Mouse (Mus musculus): Measurements from ENCODE around the gene Uqcc1. TPM values are rescaled to one million over a fixed set of nuclear protein-coding genes. Genes with fewer than 3 reads are reported as not detected.

Gene Uqcc1
- total and polyA plus RNA-seq, 3 experiments, result 4.2 to 35.8 (median 29.9) TPM

GRCm38 (mm10) chr2:155805925-155806255 is 124.2 kb downstream of the Uqcc1 start:
- no peak for TF ChIP-seq CTCF (IDR thresholded peaks at IDR 0.05; ENCODE audit: low read depth, low read length)
- TF ChIP-seq GATA2 (IDR thresholded peaks at IDR 0.05; ENCODE audit: borderline replicate concordance, low read depth, low read length), result no peak
- TF ChIP-seq POLR2AphosphoS5 (IDR thresholded peaks at IDR 0.05; ENCODE audit: insufficient replicate concordance, low read depth, low read length), result no peak
- no peak for TF ChIP-seq GATA1 (IDR thresholded peaks at IDR 0.05; ENCODE audit: borderline replicate concordance, low read length)
- TF ChIP-seq TAL1 (conservative IDR thresholded peaks at IDR 0.05; ENCODE audit: low read depth, low read length), result no peak
- Histone ChIP-seq H3K36me3 (replicated peaks) (no peaks in the 10 kb centered on the region), H3K9me3 (replicated peaks) (no peaks in the 10 kb centered on the region), H3K27me3 (ENCODE audit: insufficient read depth, low read length) (peaks cover 61% of the 10 kb centered on the region), H3K4me3 (ENCODE audit: low read depth, low read length) (no peak overlapping the region), H3K4me1 (ENCODE audit: insufficient read depth, low read depth, low read length) (no peaks in the 10 kb centered on the region; the same call in 1 of the 2 replicates)
- ATAC-seq (ENCODE audit: extremely low read depth, insufficient number of reproducible peaks, low FRiP score, poor library complexity, severe bottlenecking) (no peak), DNase-seq (ENCODE audit: low spot score) (no peak)

GRCm38 (mm10) chr2:155805231-155805924 is 124.7 kb downstream of the Uqcc1 start:
- TF ChIP-seq GATA2 (IDR thresholded peaks at IDR 0.05; ENCODE audit: borderline replicate concordance, low read depth, low read length), result no peak
- TF ChIP-seq TAL1 (conservative IDR thresholded peaks at IDR 0.05; ENCODE audit: low read depth, low read length), result no peak
- TF ChIP-seq POLR2AphosphoS5 (IDR thresholded peaks at IDR 0.05; ENCODE audit: insufficient replicate concordance, low read depth, low read length), result no peak
- TF ChIP-seq GATA1 (IDR thresholded peaks at IDR 0.05; ENCODE audit: borderline replicate concordance, low read length), result no peak
- no peak for TF ChIP-seq CTCF (IDR thresholded peaks at IDR 0.05; ENCODE audit: low read depth, low read length)

GRCm38 (mm10) chr2:155804053-155804452 is 126.1 kb downstream of the Uqcc1 start:
- Histone ChIP-seq H3K9me3 (replicated peaks) (no peaks in the 10 kb centered on the region), H3K27me3 (ENCODE audit: insufficient read depth, low read length) (peaks cover 58% of the 10 kb centered on the region), H3K4me3 (ENCODE audit: low read depth, low read length) (no peak overlapping the region), H3K36me3 (replicated peaks) (no peaks in the 10 kb centered on the region), H3K4me1 (ENCODE audit: insufficient read depth, low read depth, low read length) (no peaks in the 10 kb centered on the region; the same call in 1 of the 2 replicates)
- TF ChIP-seq GATA1 (IDR thresholded peaks at IDR 0.05; ENCODE audit: borderline replicate concordance, low read length) (no peak), POLR2AphosphoS5 (IDR thresholded peaks at IDR 0.05; ENCODE audit: insufficient replicate concordance, low read depth, low read length) (no peak), GATA2 (IDR thresholded peaks at IDR 0.05; ENCODE audit: borderline replicate concordance, low read depth, low read length) (no peak), CTCF (IDR thresholded peaks at IDR 0.05; ENCODE audit: low read depth, low read length) (no peak), TAL1 (conservative IDR thresholded peaks at IDR 0.05; ENCODE audit: low read depth, low read length) (no peak)
- ATAC-seq (ENCODE audit: extremely low read depth, insufficient number of reproducible peaks, low FRiP score, poor library complexity, severe bottlenecking) (no peak), DNase-seq (ENCODE audit: low spot score) (no peak)

More at GRCm38 (mm10) chr2:155805231-155805924, 124.7 kb downstream of the Uqcc1 start:
- no peaks in the 10 kb centered on the region for H3K36me3 ChIP-seq (replicated peaks)
- ATAC-seq (ENCODE audit: extremely low read depth, insufficient number of reproducible peaks, low FRiP score, poor library complexity, severe bottlenecking) (no peak), DNase-seq (ENCODE audit: low spot score) (no peak)
- no peaks in the 10 kb centered on the region; the same call in 1 of the 2 replicates for H3K4me1 ChIP-seq (ENCODE audit: insufficient read depth, low read depth, low read length)
- no peak overlapping the region for H3K4me3 ChIP-seq (ENCODE audit: low read depth, low read length)
- peaks cover 59% of the 10 kb centered on the region for H3K27me3 ChIP-seq (ENCODE audit: insufficient read depth, low read length)
- H3K9me3 ChIP-seq (replicated peaks), result no peaks in the 10 kb centered on the region

GRCm38 (mm10) chr2:155802761-155803160 is 127.3 kb downstream of the Uqcc1 start:
- peaks cover 58% of the 10 kb centered on the region for H3K27me3 ChIP-seq (ENCODE audit: insufficient read depth, low read length)
- H3K36me3 ChIP-seq (replicated peaks), result no peaks in the 10 kb centered on the region
- H3K4me1 ChIP-seq (ENCODE audit: insufficient read depth, low read depth, low read length), result no peaks in the 10 kb centered on the region
- ATAC-seq (ENCODE audit: extremely low read depth, insufficient number of reproducible peaks, low FRiP score, poor library complexity, severe bottlenecking) (no peak), DNase-seq (ENCODE audit: low spot score) (no peak)
- H3K9me3 ChIP-seq (replicated peaks), result no peaks in the 10 kb centered on the region
- TF ChIP-seq GATA2 (IDR thresholded peaks at IDR 0.05; ENCODE audit: borderline replicate concordance, low read depth, low read length) (no peak), CTCF (IDR thresholded peaks at IDR 0.05; ENCODE audit: low read depth, low read length) (0 out of 2 replicates have a peak, but pooled peaks have one; percentile 17), TAL1 (conservative IDR thresholded peaks at IDR 0.05; ENCODE audit: low read depth, low read length) (no peak)
- no peak overlapping the region for H3K4me3 ChIP-seq (ENCODE audit: low read depth, low read length)

- ATAC-seq (ENCODE audit: extremely low read depth, insufficient number of reproducible peaks, low FRiP score, poor library complexity, severe bottlenecking), result no peak
- Histone ChIP-seq H3K27me3 (ENCODE audit: insufficient read depth, low read length) (peaks cover 42% of the 10 kb centered on the region), H3K4me1 (ENCODE audit: insufficient read depth, low read depth, low read length) (no peaks in the 10 kb centered on the region), H3K4me3 (ENCODE audit: low read depth, low read length) (no peak overlapping the region), H3K36me3 (replicated peaks) (no peaks in the 10 kb centered on the region), H3K9me3 (replicated peaks) (no peaks in the 10 kb centered on the region)
- TF ChIP-seq TAL1 (conservative IDR thresholded peaks at IDR 0.05; ENCODE audit: low read depth, low read length), result no peak
- TF ChIP-seq GATA1 (IDR thresholded peaks at IDR 0.05; ENCODE audit: borderline replicate concordance, low read length), result no peak
- TF ChIP-seq POLR2AphosphoS5 (IDR thresholded peaks at IDR 0.05; ENCODE audit: insufficient replicate concordance, low read depth, low read length), result no peak
- no peak for TF ChIP-seq CTCF (IDR thresholded peaks at IDR 0.05; ENCODE audit: low read depth, low read length)
- no peak for TF ChIP-seq GATA2 (IDR thresholded peaks at IDR 0.05; ENCODE audit: borderline replicate concordance, low read depth, low read length)
- DNase-seq (ENCODE audit: low spot score), result no peak
These were observed 131.5 kb downstream of the Uqcc1 start for GRCm38 (mm10) chr2:155798613-155799012.

Other genes with a start within 250 kb of the Uqcc1 start
Only the 20 nearest of the 21 such genes appear.
- 104 and 110 TPM in 2 replicates for gene Trpc4ap, start 237.9 kb downstream of the Uqcc1 start, total RNA-seq (2014; fragmentation: Nextera tagmentation)
- gene Trpc4ap, start 237.9 kb downstream of the Uqcc1 start, total RNA-seq (2017), result 57.4 and 60.9 TPM in 2 replicates
- gene Trpc4ap, start 237.9 kb downstream of the Uqcc1 start, polyA plus RNA-seq (2012), result 80.5 and 82.2 TPM in 2 replicates
- gene Edem2, start 200.8 kb downstream of the Uqcc1 start, total RNA-seq (2014; fragmentation: Nextera tagmentation), result 36.9 and 42.3 TPM in 2 replicates
- 33.8 and 36.8 TPM in 2 replicates for gene Edem2, start 200.8 kb downstream of the Uqcc1 start, total RNA-seq (2017)
- 38.3 and 48.3 TPM in 2 replicates for gene Edem2, start 200.8 kb downstream of the Uqcc1 start, polyA plus RNA-seq (2012)
- not detected in 2 replicates for gene Gm17581, start 194.4 kb downstream of the Uqcc1 start, total RNA-seq (2014; fragmentation: Nextera tagmentation)
- gene Gm17581, start 194.4 kb downstream of the Uqcc1 start, total RNA-seq (2017), result not detected in 2 replicates
- not detected in 2 replicates for gene Gm17581, start 194.4 kb downstream of the Uqcc1 start, polyA plus RNA-seq (2012)
- gene Procr, start 179.2 kb downstream of the Uqcc1 start, total RNA-seq (2014; fragmentation: Nextera tagmentation), result not detected in 2 replicates
- 0.12 and 1.5 TPM in 2 replicates for gene Procr, start 179.2 kb downstream of the Uqcc1 start, total RNA-seq (2017)
- 0.07 and 0.15 TPM in 2 replicates for gene Procr, start 179.2 kb downstream of the Uqcc1 start, polyA plus RNA-seq (2012)
- gene Mmp24, start 155.0 kb downstream of the Uqcc1 start, total RNA-seq (2014; fragmentation: Nextera tagmentation), result not detected in 2 replicates
- 0.05 and 0.12 TPM in 2 replicates for gene Mmp24, start 155.0 kb downstream of the Uqcc1 start, total RNA-seq (2017)
- gene Mmp24, start 155.0 kb downstream of the Uqcc1 start, polyA plus RNA-seq (2012), result not detected in 2 replicates
- 9.2 and 12.8 TPM in 2 replicates for gene BC029722, start 110.9 kb downstream of the Uqcc1 start, total RNA-seq (2014; fragmentation: Nextera tagmentation)
- gene BC029722, start 110.9 kb downstream of the Uqcc1 start, total RNA-seq (2017), result 19.0 and 20.4 TPM in 2 replicates
- 36.3 and 45.0 TPM in 2 replicates for gene BC029722, start 110.9 kb downstream of the Uqcc1 start, polyA plus RNA-seq (2012)
- gene Eif6, start 103.4 kb downstream of the Uqcc1 start, total RNA-seq (2014; fragmentation: Nextera tagmentation), result 261 and 324 TPM in 2 replicates
- 91.5 and 148 TPM in 2 replicates for gene Eif6, start 103.4 kb downstream of the Uqcc1 start, total RNA-seq (2017)
- 251 and 369 TPM in 2 replicates for gene Eif6, start 103.4 kb downstream of the Uqcc1 start, polyA plus RNA-seq (2012)
- not detected in 2 replicates for gene Fam83c, start 95.5 kb downstream of the Uqcc1 start, total RNA-seq (2014; fragmentation: Nextera tagmentation)
- gene Fam83c, start 95.5 kb downstream of the Uqcc1 start, total RNA-seq (2017), result 0.22 TPM in 1 of 2 replicates, not detected in the other
- gene Fam83c, start 95.5 kb downstream of the Uqcc1 start, polyA plus RNA-seq (2012), result not detected in 2 replicates
- 0.60 TPM in 1 of 2 replicates, not detected in the other for gene Gm15557, start 10.4 kb upstream of the Uqcc1 start, total RNA-seq (2014; fragmentation: Nextera tagmentation)
- gene Gm15557, start 10.4 kb upstream of the Uqcc1 start, total RNA-seq (2017), result 0.11 TPM in 1 of 2 replicates, not detected in the other
- 0.05 and 0.06 TPM in 2 replicates for gene Gm15557, start 10.4 kb upstream of the Uqcc1 start, polyA plus RNA-seq (2012)
- gene Gdf5, start 15.1 kb upstream of the Uqcc1 start, total RNA-seq (2014; fragmentation: Nextera tagmentation), result 2.2 TPM in 1 of 2 replicates, not detected in the other
- gene Gdf5, start 15.1 kb upstream of the Uqcc1 start, total RNA-seq (2017), result 0.06 and 0.11 TPM in 2 replicates
- not detected in 2 replicates for gene Gdf5, start 15.1 kb upstream of the Uqcc1 start, polyA plus RNA-seq (2012)
- gene Cep250, start 26.1 kb upstream of the Uqcc1 start, total RNA-seq (2014; fragmentation: Nextera tagmentation), result 11.6 and 12.3 TPM in 2 replicates
- 49.2 and 54.7 TPM in 2 replicates for gene Cep250, start 26.1 kb upstream of the Uqcc1 start, total RNA-seq (2017)
- 17.3 and 19.9 TPM in 2 replicates for gene Cep250, start 26.1 kb upstream of the Uqcc1 start, polyA plus RNA-seq (2012)
- 2.3 and 2.4 TPM in 2 replicates for gene 6430550D23Rik, start 77.7 kb upstream of the Uqcc1 start, total RNA-seq (2014; fragmentation: Nextera tagmentation)
- gene 6430550D23Rik, start 77.7 kb upstream of the Uqcc1 start, total RNA-seq (2017), result 0.71 and 1.6 TPM in 2 replicates
- 0.23 and 0.33 TPM in 2 replicates for gene 6430550D23Rik, start 77.7 kb upstream of the Uqcc1 start, polyA plus RNA-seq (2012)
- gene Ergic3, start 77.7 kb upstream of the Uqcc1 start, total RNA-seq (2014; fragmentation: Nextera tagmentation), result 189 and 215 TPM in 2 replicates
- 52.9 and 58.0 TPM in 2 replicates for gene Ergic3, start 77.7 kb upstream of the Uqcc1 start, total RNA-seq (2017)
- 42.6 and 51.8 TPM in 2 replicates for gene Ergic3, start 77.7 kb upstream of the Uqcc1 start, polyA plus RNA-seq (2012)
- gene Fer1l4, start 122.6 kb upstream of the Uqcc1 start, total RNA-seq (2014; fragmentation: Nextera tagmentation), result 0.53 TPM in 1 of 2 replicates, not detected in the other
- gene Fer1l4, start 122.6 kb upstream of the Uqcc1 start, total RNA-seq (2017), result not detected in 2 replicates
- gene Fer1l4, start 122.6 kb upstream of the Uqcc1 start, polyA plus RNA-seq (2012), result not detected in 2 replicates
- gene Spag4, start 134.9 kb upstream of the Uqcc1 start, total RNA-seq (2014; fragmentation: Nextera tagmentation), result 1.4 and 4.9 TPM in 2 replicates
- 0.64 and 0.93 TPM in 2 replicates for gene Spag4, start 134.9 kb upstream of the Uqcc1 start, total RNA-seq (2017)
- 0.82 and 1.3 TPM in 2 replicates for gene Spag4, start 134.9 kb upstream of the Uqcc1 start, polyA plus RNA-seq (2012)
- gene Cpne1, start 181.7 kb upstream of the Uqcc1 start, total RNA-seq (2014; fragmentation: Nextera tagmentation), result 43.2 and 63.3 TPM in 2 replicates
- 40.1 and 42.0 TPM in 2 replicates for gene Cpne1, start 181.7 kb upstream of the Uqcc1 start, total RNA-seq (2017)
- gene Cpne1, start 181.7 kb upstream of the Uqcc1 start, polyA plus RNA-seq (2012), result 55.9 and 73.7 TPM in 2 replicates
- 50.5 and 67.5 TPM in 2 replicates for gene Rbm12, start 181.7 kb upstream of the Uqcc1 start, total RNA-seq (2014; fragmentation: Nextera tagmentation)
- gene Rbm12, start 181.7 kb upstream of the Uqcc1 start, total RNA-seq (2017), result 25.4 and 39.7 TPM in 2 replicates
- gene Rbm12, start 181.7 kb upstream of the Uqcc1 start, polyA plus RNA-seq (2012), result 5.6 TPM in 2 replicates
- gene Gm28036, start 196.8 kb upstream of the Uqcc1 start, total RNA-seq (2014; fragmentation: Nextera tagmentation), result 17.3 and 17.6 TPM in 2 replicates
- 12.0 and 15.6 TPM in 2 replicates for gene Gm28036, start 196.8 kb upstream of the Uqcc1 start, total RNA-seq (2017)
- 9.0 and 13.5 TPM in 2 replicates for gene Gm28036, start 196.8 kb upstream of the Uqcc1 start, polyA plus RNA-seq (2012)
- 99.3 and 127 TPM in 2 replicates for gene Romo1, start 213.7 kb upstream of the Uqcc1 start, total RNA-seq (2014; fragmentation: Nextera tagmentation)
- 38.4 and 52.4 TPM in 2 replicates for gene Romo1, start 213.7 kb upstream of the Uqcc1 start, total RNA-seq (2017)
- gene Romo1, start 213.7 kb upstream of the Uqcc1 start, polyA plus RNA-seq (2012), result 300 and 385 TPM in 2 replicates
- 27.9 and 33.9 TPM in 2 replicates for gene Nfs1, start 213.9 kb upstream of the Uqcc1 start, total RNA-seq (2014; fragmentation: Nextera tagmentation)
- gene Nfs1, start 213.9 kb upstream of the Uqcc1 start, total RNA-seq (2017), result 46.2 and 49.1 TPM in 2 replicates
- gene Nfs1, start 213.9 kb upstream of the Uqcc1 start, polyA plus RNA-seq (2012), result 31.4 and 36.3 TPM in 2 replicates

Data from G1E (cell line).